Mouse (Mus musculus): ENCODE results near the gene Uchl4.

DNA sequence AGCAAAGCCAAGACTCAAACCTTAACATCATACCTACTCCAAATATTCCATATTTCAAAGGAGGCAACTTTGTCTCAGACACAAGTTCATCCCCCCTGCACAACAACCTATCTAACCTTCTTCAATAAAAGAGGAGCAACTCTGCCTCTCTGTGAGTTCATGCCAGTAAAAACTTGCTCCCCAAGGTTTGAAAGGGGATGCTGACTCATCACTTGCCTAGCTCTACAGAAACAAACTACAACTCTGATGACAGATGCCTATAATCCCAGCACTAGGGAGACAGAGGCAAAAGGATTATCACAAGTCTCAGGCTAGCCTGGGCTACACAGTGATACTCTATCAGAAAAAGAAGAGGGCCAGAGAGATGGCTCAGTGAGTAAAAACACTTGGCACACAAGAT is 17.1 kb upstream of the Uchl4 start:
- TF ChIP-seq CTCF (IDR thresholded peaks at IDR 0.05; ENCODE audit: low read depth) (no peak), EP300 (IDR thresholded peaks at IDR 0.05; ENCODE audit: low read depth) (no peak)
